Mouse (Mus musculus): ENCODE measurements around the gene Sec1.

The Sec1 gene

GRCm38 (mm10) chr7:45718331-45718730 is 24.1 kb upstream of the Sec1 start:
- no peak for DNase-seq (ENCODE audit: extremely low read depth, insufficient read length, low spot score)

- DNase-seq (ENCODE audit: extremely low read depth, insufficient read length, low spot score), result peak; percentile 95
Observed at GRCm38 (mm10) chr7:45717918-45718297, 23.7 kb upstream of the Sec1 start, which contains the start of gene Sphk2. TSS of gene Sphk2 (minus strand) at chr7:45718002.

GRCm38 (mm10) chr7:45716952-45717917 is 23.0 kb upstream of the Sec1 start:
- no peak for DNase-seq (ENCODE audit: extremely low read depth, insufficient read length, low spot score)

GRCm38 (mm10) chr7:45716460-45716857 is 22.3 kb upstream of the Sec1 start:
- no peak for DNase-seq (ENCODE audit: extremely low read depth, insufficient read length, low spot score)

DNA sequence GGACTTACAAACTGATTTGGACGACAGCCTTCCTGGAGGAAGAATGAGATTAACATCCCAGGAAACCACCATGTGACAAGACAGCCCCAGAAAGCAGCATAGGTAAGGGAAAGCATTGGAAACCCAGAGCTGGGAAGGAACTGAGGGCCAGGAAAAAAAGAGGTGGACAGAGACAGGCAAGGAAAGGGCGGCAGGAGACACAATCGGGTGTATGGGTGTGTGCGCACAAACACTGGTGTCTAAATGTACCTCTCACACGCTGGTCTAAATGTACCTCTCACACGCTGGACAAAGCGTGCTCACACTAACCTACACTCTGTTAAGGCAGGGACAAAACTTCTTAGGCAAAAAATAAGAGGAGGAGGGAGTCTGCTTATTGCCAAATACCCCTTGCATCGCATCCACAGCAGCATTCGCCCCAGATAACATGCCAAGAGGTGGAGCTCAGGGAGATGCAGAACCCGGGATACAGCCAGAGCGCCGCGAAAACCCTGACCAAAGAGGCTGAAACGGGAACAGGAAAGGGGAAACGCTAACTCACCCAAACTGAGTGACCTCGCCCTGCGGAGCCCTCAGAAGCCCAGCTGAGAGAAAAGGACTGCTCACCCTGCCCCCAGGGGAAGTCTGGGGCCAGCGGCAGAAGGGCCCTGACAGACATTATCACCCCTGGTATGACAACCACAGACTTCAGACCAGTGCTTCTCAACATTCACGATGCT is 21.7 kb upstream of the Sec1 start:
- DNase-seq (ENCODE audit: extremely low read depth, insufficient read length, low spot score), result no peak

DNA sequence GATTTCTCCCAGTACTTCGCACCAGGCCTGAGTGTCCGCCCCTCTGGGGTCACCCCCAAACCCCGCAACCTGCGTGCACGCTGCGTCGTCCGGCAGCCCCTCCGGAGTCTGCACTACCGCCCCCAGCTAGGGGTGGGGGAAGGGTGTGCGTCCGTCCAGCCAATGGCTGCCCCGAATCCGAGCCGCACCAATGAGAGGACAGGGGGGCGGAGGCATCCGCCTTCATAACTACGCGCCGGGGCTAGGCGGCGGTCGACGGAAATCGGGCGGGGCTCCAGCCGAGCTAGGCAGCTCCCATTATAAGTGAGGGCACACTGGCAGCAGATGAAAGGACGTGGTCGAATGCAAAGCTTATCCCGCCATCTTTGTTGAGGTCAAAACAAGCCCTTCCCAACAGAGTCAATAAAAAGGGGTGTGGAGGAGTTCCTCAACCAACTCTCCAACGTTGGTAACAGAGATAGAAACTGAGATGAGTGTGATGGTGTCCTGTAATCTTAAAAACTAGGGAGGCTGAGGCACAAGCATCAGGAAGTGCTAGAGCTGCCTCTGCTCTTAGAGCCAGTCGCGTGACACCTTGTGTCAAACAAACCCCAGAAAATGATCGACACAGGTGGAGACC is 21.0 kb upstream of the Sec1 start, which contains the start of gene Rpl18:
Gene Rpl18, plus strand, starts transcription at position 368 of the 619 bp plus-strand sequence.
- peak; percentile 93 for DNase-seq (ENCODE audit: extremely low read depth, insufficient read length, low spot score)

- DNase-seq (ENCODE audit: extremely low read depth, insufficient read length, low spot score), result no peak
Observed at GRCm38 (mm10) chr7:45714630-45715089, 20.5 kb upstream of the Sec1 start.

DNA sequence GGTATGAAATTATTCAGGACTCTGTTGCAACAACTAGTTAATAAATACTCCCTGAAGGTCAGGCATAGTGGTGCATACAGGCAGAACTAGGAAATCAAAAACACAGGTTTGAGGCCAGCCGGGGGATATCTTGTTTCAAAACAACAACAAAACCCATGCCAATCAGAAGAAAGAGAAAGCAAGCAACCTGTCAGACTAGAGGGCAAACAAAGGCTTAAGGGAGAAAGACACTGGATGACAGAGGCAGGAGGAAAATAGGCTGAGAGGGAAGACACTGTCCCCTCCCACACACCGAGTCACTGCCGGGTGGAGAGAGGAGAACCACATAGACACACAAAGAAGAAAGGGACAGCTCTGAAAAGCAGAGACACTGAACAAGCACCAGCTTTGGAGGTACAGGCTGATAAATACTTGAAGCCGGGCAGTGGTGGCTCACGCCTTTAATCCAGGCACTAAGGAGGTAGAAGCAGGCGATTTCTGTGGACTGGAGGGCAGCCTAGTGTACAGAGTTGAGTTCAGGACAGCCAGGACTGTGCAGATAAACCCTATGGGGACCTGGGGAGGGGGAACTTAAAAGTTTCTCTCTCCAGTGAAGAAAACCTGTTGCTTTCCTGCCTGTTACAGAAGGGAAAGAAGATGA is 19.8 kb upstream of the Sec1 start:
- no peak for DNase-seq (ENCODE audit: extremely low read depth, insufficient read length, low spot score)

DNA sequence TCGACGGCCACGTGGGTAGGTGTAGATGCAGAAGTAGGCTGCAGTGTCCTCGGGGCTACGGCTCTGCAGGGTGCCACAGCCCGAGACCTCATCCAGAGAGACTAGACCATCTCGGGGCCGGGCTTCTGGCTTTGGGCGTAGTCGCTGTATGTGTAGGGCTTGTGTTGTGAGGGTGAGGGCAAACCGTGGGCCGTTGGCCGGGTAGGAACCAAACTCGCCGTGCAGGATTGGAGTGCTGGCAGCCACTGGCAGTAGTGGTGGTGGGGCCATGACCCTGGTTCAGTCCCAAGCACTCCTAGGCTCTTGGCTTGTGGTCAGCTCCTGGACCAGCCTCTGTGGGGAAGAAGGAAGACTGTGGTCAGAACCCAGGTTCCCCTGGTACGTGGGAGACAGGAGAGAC is 19.2 kb upstream of the Sec1 start:
- no peak for DNase-seq (ENCODE audit: extremely low read depth, insufficient read length, low spot score)

- DNase-seq (ENCODE audit: extremely low read depth, insufficient read length, low spot score), result no peak
Observed at GRCm38 (mm10) chr7:45712022-45712757, 18.0 kb upstream of the Sec1 start.

GRCm38 (mm10) chr7:45711316-45712021 is 17.3 kb upstream of the Sec1 start:
- no peak for DNase-seq (ENCODE audit: extremely low read depth, insufficient read length, low spot score)

GRCm38 (mm10) chr7:45710477-45711191 is 16.4 kb upstream of the Sec1 start:
- DNase-seq (ENCODE audit: extremely low read depth, insufficient read length, low spot score), result no peak

DNA sequence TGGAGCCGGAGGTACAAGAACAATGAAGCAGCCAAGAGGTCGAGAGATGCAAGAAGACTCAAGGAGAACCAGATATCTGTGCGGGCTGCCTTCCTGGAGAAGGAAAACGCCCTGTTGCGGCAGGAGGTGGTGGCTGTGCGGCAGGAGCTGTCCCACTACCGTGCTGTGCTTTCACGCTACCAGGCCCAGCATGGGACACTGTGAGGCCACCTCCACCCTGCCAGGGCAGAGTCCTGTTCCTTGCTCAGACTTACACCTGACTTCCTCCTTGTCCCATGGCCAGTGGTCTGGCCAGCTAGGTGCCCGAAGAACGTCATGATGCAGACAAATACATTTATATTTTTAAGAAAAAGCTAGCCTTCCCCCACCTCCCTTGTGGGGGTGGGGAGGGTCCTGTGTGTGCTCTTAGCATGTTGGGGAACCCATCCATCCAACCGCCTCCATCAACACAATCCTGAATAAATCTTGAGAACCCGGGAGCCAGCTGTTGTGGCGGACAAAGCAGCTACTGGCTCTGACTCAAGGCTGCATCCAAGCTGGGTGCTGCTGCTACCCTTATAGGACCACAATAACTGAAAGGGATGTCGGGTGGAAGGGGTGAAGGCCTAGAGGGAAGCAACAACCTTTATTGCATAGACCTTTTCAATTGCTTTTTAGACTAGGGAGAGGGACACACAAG is 15.6 kb upstream of the Sec1 start:
- DNase-seq (ENCODE audit: extremely low read depth, insufficient read length, low spot score), result no peak

GRCm38 (mm10) chr7:45709036-45709435 is 14.8 kb upstream of the Sec1 start:
- DNase-seq (ENCODE audit: extremely low read depth, insufficient read length, low spot score), result no peak

GRCm38 (mm10) chr7:45708221-45708761 is 14.1 kb upstream of the Sec1 start:
- no peak for DNase-seq (ENCODE audit: extremely low read depth, insufficient read length, low spot score)

DNA sequence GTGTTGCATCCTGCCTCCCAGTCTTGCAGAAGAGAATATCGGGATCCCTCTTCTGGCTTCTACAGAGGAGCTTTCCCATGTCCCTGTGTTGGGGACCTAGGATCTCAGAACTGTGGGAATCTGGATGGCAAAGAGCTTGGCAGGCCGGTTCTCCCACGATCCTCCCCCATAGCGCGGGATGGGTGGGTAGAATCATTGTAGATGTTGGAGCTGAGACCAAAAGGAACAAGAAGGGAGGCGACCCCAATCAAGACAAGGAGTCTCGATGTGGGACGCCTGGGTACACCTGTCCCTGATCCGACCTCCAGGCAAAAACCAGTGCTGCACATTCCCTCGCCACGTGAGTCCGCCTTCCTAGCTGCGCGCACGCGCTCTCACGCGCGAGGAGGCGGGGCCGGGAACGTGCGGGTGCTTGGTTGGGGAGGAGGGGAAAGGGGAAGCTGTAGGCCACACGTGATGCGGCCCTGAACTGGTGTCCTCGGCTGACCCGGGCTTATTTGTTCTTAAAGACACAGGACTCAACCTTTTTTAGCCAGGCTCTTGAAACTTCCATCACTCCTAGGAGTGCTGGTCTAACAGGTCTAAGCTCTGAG is 13.3 kb upstream of the Sec1 start:
- peak; percentile 95 for DNase-seq (ENCODE audit: extremely low read depth, insufficient read length, low spot score)

DNA sequence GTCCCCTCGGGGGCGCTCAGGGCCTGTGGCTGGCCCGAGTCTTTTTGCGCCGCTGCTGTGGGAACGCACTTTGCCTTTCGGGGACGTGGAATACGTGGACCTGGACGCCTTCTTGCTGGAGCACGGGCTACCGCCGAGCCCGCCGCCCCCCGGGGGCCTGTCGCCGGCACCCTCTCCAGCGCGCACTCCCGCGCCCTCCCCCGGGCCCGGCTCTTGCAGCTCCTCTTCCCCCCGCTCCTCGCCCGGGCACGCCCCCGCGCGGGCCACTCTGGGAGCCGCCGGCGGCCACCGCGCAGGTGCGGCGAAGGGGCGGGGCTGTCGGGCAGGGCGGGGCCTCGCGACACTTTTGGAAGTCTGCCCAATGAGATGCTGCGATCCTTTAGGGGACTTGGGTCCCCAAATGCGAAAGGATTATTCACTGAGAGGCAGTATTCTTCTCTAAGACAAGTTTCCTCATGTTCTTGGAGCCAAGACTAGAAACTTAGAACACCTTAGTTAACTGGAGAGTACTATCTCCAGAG is 12.6 kb upstream of the Sec1 start:
- peak; percentile 84 for DNase-seq (ENCODE audit: extremely low read depth, insufficient read length, low spot score)
